Mouse (Mus musculus) midbrain, embryonic 12.5 days (tissue): ENCODE measurements at regions not wholly inside any gene's neighbourhood (a gene's known extent, or its start where the extent isn't known, plus 50 kb on each side); places are given as distances from the start of the nearest gene placed in this dataset.
"Not testable (repeated sequence)": the region's sequence is repeated elsewhere in the genome, so short reads cannot be mapped to it uniquely, and the experiment has no call there.

ENCODE experiments used
- ATAC-seq: fragments of 200-750 bp; cut with Nextera tagmentation; 2 replicates; pipeline ENCODE4 v1.8.0; 2017; ENCODE audit warnings: low read depth, moderate TSS enrichment, moderate library complexity; ENCODE audit not compliant: low FRiP score
- H3K27ac ChIP-seq: fragments of 300-500 bp; sonication (generic); replicated peaks from 2 replicates; pipeline ENCODE4 v1.5.1; 2016; ENCODE audit warnings: mild to moderate bottlenecking
- H3K27me3 ChIP-seq: fragments of 300-500 bp; sonication (generic); 2 replicates; pipeline ENCODE4 v1.6.1; 2016; ENCODE audit warnings: mild to moderate bottlenecking
- H3K36me3 ChIP-seq: fragments of 300-500 bp; sonication (generic); 2 replicates; pipeline ENCODE4 v1.6.1; 2016
- H3K4me1 ChIP-seq: fragments of 300-500 bp; sonication (generic); 2 replicates; pipeline ENCODE4 v1.6.1; 2016
- H3K4me2 ChIP-seq: fragments of 300-500 bp; sonication (generic); replicated peaks from 2 replicates; pipeline ENCODE4 v1.6.1; 2016; ENCODE audit warnings: mild to moderate bottlenecking, moderate library complexity
- H3K4me3 ChIP-seq: fragments of 300-500 bp; sonication (generic); 2 replicates; pipeline ENCODE4 v1.5.1; 2016; ENCODE audit warnings: mild to moderate bottlenecking
- H3K9ac ChIP-seq: fragments of 300-500 bp; sonication (generic); replicated peaks from 2 replicates; pipeline ENCODE4 v1.6.1; 2016; ENCODE audit warnings: mild to moderate bottlenecking, moderate library complexity
- H3K9me3 ChIP-seq: fragments of 300-500 bp; sonication (generic); 2 replicates; pipeline ENCODE4 v1.6.1; 2016; ENCODE audit warnings: mild to moderate bottlenecking
- WGBS: fragments of 180-500 bp; shearing (Covaris S2); methylation state at CpG from one replicate; pipeline ENCODE4 v1.1.7; 2016; 5-methylcytosine and 5-hydroxymethylcytosine counted together

DNA sequence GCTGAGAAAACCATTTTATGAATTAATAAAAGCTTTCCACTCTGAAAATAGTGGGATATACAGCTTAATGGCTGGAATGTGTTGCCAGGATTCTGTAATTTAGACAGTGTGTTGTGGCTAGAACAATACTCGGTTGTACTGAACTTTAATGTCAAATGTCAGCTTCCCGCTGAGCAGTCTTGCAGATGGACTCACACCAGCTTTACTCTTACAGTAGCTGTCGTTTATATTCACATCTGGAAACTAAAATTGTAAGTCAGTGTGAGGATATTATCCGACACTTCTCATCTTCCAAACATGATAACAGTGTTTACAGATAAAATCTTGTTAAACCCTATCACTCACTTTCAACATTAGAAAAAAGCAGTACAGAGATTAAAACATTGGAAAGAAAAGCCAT, 328.3 kb upstream of the Gje1 start:
- no peaks in the 10 kb centered on the region for H3K4me1 ChIP-seq
- H3K36me3 ChIP-seq = no peaks in the 10 kb centered on the region
- no peaks in the 10 kb centered on the region for H3K9me3 ChIP-seq
- 69% methylated on average over 4 of the region's 4 CpGs for WGBS
- H3K9ac ChIP-seq = no peak overlapping the region
- no peak overlapping the region for H3K27ac ChIP-seq
- no peak for ATAC-seq
- H3K4me2 ChIP-seq = no peak overlapping the region
- H3K4me3 ChIP-seq = no peak overlapping the region
- no peaks in the 10 kb centered on the region for H3K27me3 ChIP-seq

DNA sequence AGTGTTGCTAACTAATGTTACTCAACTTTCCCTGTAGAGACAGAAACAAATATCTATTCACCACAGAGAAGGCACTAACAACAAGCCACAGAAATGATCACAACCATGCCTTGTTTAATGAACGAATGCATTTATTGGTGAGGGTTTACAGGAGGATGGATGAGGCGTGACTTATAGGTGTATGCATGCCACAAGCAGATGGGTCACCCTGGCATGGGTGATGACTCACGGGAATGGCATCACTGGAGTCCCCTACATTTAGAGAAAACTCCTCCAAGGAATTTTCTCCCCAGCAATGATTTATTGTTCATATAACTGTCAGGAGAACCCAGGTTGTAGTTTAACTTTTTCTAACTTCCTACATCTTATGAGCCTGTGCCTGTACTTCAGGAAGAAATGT, 319.6 kb upstream of the Gje1 start:
- no peak overlapping the region for H3K9ac ChIP-seq
- H3K27ac ChIP-seq = no peak overlapping the region
- no peaks in the 10 kb centered on the region for H3K4me1 ChIP-seq
- H3K9me3 ChIP-seq = no peaks in the 10 kb centered on the region
- H3K27me3 ChIP-seq = no peaks in the 10 kb centered on the region
- H3K36me3 ChIP-seq = no peaks in the 10 kb centered on the region
- 84% methylated on average over 3 of the region's 3 CpGs for WGBS
- no peak for ATAC-seq
- no peak overlapping the region for H3K4me2 ChIP-seq
- H3K4me3 ChIP-seq = no peak overlapping the region

DNA sequence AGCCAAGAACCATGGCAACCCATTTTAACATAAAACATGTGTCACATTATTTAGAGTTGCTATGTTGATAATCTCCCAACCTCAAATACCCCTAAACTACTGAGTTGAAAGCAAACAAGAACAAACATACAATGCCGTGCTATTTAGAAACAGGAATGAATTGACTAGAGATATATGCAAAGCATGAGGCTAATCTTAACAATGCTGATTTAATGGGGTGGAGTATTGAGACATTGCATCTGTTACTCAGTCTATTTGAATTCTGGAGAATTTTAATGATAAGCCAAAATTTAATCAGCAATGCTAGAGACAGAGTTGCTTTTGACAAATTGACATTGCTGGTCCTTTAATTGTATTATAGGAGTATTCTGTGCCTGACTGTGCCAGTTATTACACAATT, 313.5 kb upstream of the Gje1 start:
- WGBS = 69% methylated on average over 1 of the region's 1 CpGs
- Histone ChIP-seq H3K4me3 (no peak overlapping the region), H3K27ac (no peak overlapping the region), H3K36me3 (no peaks in the 10 kb centered on the region), H3K27me3 (no peaks in the 10 kb centered on the region), H3K9ac (no peak overlapping the region), H3K4me2 (no peak overlapping the region), H3K4me1 (no peaks in the 10 kb centered on the region), H3K9me3 (no peaks in the 10 kb centered on the region)
- no peak for ATAC-seq

DNA sequence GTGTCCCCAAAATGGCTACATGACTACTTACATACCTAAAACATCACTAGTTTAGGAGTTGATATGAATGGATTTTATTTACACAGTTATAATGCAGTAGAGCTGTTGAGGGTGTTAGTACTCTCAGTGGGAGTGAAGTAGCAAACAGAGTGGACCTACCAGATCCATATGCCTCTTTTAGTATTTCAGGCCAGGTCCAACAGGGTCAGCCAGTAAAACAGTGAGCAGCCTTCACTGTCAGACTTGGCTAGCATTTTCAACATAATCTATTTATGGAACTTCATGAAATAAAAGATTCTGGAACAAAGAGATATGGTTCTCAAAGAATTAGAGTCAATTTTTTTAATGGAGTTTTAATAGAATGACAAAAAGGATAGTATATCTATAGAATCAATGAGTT, 311.1 kb upstream of the Gje1 start:
- H3K27ac ChIP-seq = no peak overlapping the region
- no peaks in the 10 kb centered on the region for H3K27me3 ChIP-seq
- no peak for ATAC-seq
- no peaks in the 10 kb centered on the region for H3K9me3 ChIP-seq
- no peaks in the 10 kb centered on the region for H3K36me3 ChIP-seq
- no peak overlapping the region for H3K4me3 ChIP-seq
- H3K9ac ChIP-seq = no peak overlapping the region
- H3K4me2 ChIP-seq = no peak overlapping the region
- H3K4me1 ChIP-seq = no peaks in the 10 kb centered on the region

DNA sequence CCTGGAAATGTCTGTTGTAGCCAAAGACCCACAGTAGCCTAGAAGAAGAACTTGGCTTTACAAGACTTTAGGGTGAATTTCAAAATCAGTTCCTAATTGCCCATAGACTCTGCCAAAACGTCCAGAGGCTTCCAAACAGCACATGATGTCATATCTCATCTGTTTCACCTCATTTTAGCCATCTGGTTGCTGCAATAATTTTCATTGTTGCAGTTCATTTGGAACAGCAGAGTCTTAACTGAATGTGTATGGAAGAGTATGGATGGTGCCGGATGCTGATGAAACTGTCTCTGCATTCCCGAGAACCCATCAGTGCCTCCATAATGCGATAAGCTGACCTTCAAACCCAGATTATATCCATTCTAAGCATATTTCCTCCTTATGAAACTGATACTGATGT, 295.9 kb upstream of the Gje1 start:
- WGBS = 86% methylated on average over 4 of the region's 4 CpGs
- no peak overlapping the region for H3K9ac ChIP-seq
- no peak for ATAC-seq
- no peaks in the 10 kb centered on the region for H3K36me3 ChIP-seq
- no peaks in the 10 kb centered on the region for H3K27me3 ChIP-seq
- H3K27ac ChIP-seq = no peak overlapping the region
- H3K4me2 ChIP-seq = no peak overlapping the region
- no peaks in the 10 kb centered on the region for H3K9me3 ChIP-seq
- no peaks in the 10 kb centered on the region for H3K4me1 ChIP-seq
- H3K4me3 ChIP-seq = no peak overlapping the region

DNA sequence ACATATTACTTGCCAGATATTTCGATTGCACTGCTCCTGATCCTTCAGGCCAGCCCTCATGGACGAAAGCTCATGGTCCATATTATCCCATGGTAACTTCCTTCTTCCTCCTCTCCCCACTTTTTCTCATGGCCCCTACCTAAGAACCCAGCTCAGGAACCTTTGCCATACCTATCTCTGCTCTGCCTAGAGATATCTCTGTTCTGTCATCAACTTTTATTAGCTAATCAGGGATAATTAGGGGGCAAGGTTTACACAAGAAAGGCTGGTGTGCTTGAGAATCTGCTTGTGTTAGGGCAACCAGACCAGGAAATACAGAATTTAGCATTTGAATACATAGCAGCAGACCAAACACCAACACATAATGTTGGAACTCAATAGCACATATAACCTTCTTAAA, 278.4 kb upstream of the Gje1 start:
- Histone ChIP-seq H3K27me3 (no peaks in the 10 kb centered on the region), H3K4me2 (no peak overlapping the region), H3K4me1 (no peaks in the 10 kb centered on the region), H3K9me3 (no peaks in the 10 kb centered on the region), H3K4me3 (no peak overlapping the region), H3K27ac (no peak overlapping the region), H3K9ac (no peak overlapping the region), H3K36me3 (no peaks in the 10 kb centered on the region)
- no peak for ATAC-seq
- WGBS = 83% methylated on average over 2 of the region's 2 CpGs

DNA sequence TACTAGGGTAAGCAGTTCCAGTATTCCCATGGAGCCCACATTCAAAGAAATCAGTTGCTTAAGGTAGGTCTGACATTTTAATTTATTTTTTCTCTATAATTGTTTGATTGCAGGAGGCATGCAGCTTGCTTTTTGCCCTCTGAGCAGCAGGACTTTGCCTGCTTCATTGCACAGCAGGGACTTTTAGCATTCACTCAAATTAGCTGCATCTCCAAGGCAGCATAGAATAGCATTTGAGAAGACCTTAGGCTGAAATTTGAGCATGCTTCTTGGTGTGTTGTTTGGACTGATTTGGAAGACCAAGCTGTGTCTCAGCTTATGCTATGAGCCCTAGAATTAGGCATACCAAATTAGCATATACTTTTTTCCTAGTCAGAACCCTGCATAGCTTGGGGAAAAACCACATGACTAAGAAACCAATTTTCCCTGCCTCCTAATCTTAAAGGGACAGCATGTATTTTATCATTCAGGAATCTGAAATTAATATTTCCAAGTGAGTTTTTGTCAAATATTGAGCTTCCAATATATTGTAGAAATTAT, 271.7 kb upstream of the Gje1 start:
- Histone ChIP-seq H3K27ac (no peak overlapping the region), H3K27me3 (no peaks in the 10 kb centered on the region), H3K4me3 (no peak overlapping the region), H3K9ac (no peak overlapping the region), H3K9me3 (no peaks in the 10 kb centered on the region), H3K36me3 (no peaks in the 10 kb centered on the region), H3K4me2 (no peak overlapping the region), H3K4me1 (no peaks in the 10 kb centered on the region)
- no peak for ATAC-seq

DNA sequence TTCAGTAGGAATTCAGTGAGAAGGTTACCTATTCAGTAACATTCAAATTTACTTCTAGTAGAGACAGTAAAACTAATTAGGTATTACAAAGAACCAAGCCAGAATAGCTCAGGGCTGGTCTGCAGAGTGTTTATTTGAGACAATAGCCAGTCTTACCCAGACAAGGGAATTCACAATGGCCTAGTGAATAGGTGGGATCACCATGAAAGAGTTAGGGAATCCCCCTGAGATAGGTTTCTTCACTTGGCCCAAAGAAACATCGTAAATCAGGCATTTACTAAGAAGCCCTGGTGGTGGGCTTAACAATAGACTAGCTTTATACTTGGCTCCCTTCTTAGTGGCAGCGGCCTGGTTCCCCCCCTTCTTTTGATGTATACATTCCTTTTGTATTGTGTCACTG, 268.6 kb upstream of the Gje1 start:
- not testable (repeated sequence) for H3K4me1 ChIP-seq, ATAC-seq, H3K27ac ChIP-seq, H3K9ac ChIP-seq, H3K27me3 ChIP-seq, H3K4me2 ChIP-seq, H3K36me3 ChIP-seq, H3K4me3 ChIP-seq, H3K9me3 ChIP-seq
- 26% methylated on average over 2 of the region's 2 CpGs for WGBS

DNA sequence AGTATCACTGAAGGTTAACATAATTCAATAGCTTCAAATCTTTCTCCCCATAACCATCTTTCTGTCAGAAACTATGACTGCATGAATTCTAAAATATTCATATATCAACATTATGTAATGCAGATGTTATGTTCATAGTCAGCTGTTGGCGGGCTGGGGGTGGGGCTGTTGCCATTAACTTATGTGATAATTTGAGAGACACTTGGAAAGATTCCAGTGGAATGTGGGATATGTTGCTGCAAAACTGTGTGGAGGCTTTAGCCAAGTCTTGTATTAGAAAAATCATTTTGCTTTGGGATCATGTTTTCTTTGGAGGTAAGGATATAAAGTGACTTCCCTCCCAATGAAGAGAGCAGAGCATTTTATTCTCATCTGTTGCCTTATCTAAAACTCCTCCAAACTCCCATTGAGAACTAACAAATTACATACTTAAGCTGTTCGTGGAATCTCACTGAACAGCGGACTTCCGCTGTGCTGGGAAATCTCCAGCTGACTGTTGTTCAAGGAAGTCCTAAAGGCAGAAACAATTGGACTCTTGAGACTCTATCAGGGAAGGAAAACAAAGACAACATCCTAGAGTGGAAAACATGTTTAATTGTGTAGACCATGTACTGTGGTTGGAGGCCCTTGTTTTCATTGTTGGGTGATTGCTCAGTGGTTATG, 260.2 kb upstream of the Gje1 start:
- Histone ChIP-seq H3K27me3 (no peaks in the 10 kb centered on the region), H3K9ac (no peak overlapping the region), H3K27ac (no peak overlapping the region), H3K4me2 (no peak overlapping the region), H3K4me3 (no peak overlapping the region), H3K9me3 (no peaks in the 10 kb centered on the region), H3K36me3 (no peaks in the 10 kb centered on the region), H3K4me1 (no peaks in the 10 kb centered on the region)
- 63% methylated on average over 4 of the region's 4 CpGs for WGBS
- ATAC-seq = no peak

DNA sequence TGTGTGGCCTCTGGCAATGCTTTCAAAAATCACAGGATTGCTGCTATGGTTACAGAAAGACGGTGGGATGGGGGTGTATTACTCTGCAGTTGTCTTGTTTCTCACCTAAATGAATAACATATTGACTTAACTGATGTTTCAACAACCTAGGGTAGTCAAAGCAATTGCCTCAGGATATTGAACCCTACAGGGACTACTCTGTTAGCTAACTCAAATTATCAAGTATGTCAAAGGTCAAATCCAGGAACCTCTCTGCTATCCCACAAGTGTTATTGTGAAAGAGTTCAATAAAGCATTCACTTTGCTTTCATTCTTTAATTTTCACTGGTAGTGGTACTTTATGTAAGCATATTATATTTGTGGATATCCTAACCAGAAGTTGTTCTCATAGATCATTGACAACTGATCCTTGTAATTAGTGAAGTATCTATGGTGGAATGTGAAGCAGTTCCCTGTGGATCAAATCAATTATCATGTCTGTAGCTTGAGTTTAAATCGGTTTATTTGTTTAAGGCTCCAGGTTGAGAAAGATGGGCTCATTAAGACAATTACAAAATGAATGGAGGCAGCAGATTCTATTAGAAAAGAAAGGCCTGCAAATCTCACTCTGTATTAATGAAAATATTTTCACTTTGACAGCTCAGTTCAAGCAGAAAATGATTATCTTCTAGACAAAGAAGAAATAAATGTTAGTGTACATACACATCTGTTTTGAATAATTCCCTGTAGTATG, 259.4 kb upstream of the Gje1 start:
- no peak overlapping the region for H3K27ac ChIP-seq
- H3K36me3 ChIP-seq = no peaks in the 10 kb centered on the region
- 80% methylated on average over 2 of the region's 2 CpGs for WGBS
- H3K9ac ChIP-seq = no peak overlapping the region
- H3K9me3 ChIP-seq = no peaks in the 10 kb centered on the region
- no peak for ATAC-seq
- H3K4me2 ChIP-seq = no peak overlapping the region
- H3K27me3 ChIP-seq = no peaks in the 10 kb centered on the region
- no peak overlapping the region for H3K4me3 ChIP-seq
- H3K4me1 ChIP-seq = no peaks in the 10 kb centered on the region

DNA sequence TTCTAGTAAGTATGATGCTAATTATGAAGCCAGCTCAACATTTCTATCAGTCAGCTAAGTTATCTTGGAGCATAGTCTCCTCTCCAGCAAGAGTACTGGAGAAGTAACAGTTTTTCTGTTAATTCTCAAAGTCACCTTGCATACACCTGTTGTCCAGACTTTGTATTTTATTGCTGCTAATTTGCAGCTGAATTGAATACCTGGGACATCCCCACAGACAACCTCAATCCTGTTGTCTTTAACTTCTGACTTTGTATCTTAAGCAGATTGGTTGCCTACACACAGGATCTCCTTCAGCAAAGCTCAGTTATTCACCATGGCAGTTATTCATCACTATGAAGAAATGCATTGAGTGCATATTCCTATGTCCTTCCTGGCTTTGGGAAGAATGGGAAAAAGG, 251.7 kb upstream of the Gje1 start:
- no peak for ATAC-seq
- Histone ChIP-seq H3K36me3 (no peaks in the 10 kb centered on the region), H3K4me3 (no peak overlapping the region), H3K4me2 (no peak overlapping the region), H3K27me3 (no peaks in the 10 kb centered on the region), H3K4me1 (no peaks in the 10 kb centered on the region), H3K9me3 (no peaks in the 10 kb centered on the region), H3K27ac (no peak overlapping the region), H3K9ac (no peak overlapping the region)

DNA sequence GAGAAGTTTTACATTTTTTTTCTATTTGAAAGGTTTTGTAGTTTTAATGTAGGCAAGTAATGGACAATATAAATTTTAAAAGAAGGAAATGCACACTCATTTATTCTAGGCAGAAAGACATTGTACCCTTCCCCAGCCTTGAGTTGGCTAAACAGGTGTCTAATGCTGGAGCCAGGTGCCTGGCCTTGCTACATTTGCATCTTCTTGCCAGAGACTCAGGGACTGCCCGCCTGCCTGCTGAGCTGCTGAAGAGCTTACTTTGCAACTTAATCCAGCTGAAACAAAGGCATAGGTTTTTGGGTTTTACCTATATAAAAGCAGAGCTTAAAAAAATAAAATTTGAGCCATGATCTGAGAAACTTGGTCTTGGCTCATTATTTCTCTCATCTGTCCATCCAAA, 249.6 kb upstream of the Gje1 start:
- ATAC-seq = no peak
- Histone ChIP-seq H3K27ac (no peak overlapping the region), H3K36me3 (no peaks in the 10 kb centered on the region), H3K4me1 (no peaks in the 10 kb centered on the region), H3K27me3 (no peaks in the 10 kb centered on the region), H3K9me3 (no peaks in the 10 kb centered on the region), H3K4me3 (no peak overlapping the region), H3K4me2 (no peak overlapping the region), H3K9ac (no peak overlapping the region)
- 41% methylated on average over 1 of the region's 1 CpGs for WGBS

DNA sequence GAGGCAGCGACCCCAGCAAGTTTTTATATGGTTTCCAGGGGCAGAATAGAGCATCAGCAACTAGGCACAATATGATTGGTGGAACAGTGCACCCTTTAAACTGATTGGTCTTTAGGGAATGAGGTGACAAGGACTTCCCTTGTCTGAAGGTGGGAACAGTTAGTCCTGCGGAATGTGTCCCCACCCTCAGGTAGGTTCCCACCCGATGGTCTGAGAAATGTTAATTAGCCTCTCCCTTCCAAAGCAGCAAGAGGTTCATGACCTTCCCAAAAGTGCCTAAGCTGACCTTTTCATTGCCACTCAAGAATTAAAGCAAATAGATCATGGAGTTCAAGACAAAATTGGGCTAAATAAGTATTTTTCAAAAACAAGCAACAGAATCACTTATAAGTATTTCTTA, 248.8 kb upstream of the Gje1 start:
- not testable (repeated sequence) for H3K27ac ChIP-seq, H3K9ac ChIP-seq, H3K36me3 ChIP-seq, H3K9me3 ChIP-seq, ATAC-seq, H3K27me3 ChIP-seq, H3K4me1 ChIP-seq, H3K4me3 ChIP-seq, H3K4me2 ChIP-seq
- WGBS = 88% methylated on average over 3 of the region's 3 CpGs
